Mouse (Mus musculus) neural tube, postnatal 0 days (tissue): ENCODE results near the gene Slc6a5. TPM values are rescaled to one million over a fixed set of nuclear protein-coding genes. Genes with fewer than 3 reads are reported as not detected.

Experiments
- polyA plus RNA-seq: library from polyadenylated mRNA; unstranded; fragments of >200 nt; fragmentation: Nextera tagmentation; extraction: Ambion mirVana; gene quantifications from 2 replicates; pipeline ENCODE4 v1.2.1, GENCODE M21; 2015

Slc6a5 gene
- 18.8 and 21.8 TPM in 2 replicates for polyA plus RNA-seq

DNA sequence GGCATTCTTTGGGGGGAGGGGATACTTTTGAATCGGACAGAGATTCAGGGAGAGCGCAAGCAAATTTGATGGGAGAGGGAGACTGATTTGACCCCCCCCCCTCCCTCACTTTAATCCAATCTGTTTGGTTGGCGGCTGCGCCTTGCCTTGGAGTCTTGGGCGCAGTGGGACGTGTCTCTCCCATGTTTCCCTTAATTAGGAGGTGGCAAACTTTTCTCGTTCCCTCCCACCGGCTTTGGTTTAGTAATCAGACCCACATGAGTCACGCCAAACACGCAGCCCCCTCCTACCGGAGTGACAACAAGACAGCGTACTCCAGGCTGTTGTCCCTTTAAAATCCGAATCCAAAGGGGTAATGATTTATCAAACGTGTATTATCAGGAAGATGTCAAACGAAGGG lies at the start of gene Slc6a5:
TSS of gene Slc6a5 (plus strand) at position 297 of the 400 bp plus-strand sequence.

DNA sequence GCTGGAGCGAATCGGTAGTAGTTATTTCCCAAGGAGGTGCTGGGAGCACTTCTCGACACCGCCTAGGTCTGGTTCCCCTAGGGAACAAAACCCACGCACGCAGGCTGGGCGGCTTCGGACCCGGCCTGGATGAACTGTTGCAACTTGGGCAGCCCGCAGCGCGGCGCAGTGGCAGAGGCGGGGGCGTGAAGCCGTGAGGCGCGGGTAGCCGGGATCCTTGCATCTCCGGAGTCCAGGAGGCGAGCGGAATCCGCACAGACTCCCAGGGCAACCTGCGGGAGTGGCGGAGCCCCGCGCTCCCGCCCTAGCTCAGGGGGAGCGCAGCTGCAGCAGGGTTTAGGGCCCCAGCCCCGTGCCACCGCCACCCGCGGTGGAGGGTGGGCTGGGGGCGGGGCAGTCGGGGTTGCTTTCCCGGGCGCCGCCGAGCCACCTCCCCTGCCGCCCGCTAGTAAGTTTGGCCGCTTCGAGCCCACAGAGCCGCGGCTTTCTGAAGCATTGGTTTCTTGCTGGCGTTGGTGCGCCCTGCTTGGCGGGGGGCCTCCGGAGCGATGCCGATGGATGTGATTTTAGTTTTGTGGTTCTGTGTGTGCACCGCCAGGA lies 65.0 kb downstream of the Slc6a5 start, which contains the start of gene Nell1:
TSS of gene Nell1 (plus strand) at position 24 of the 600 bp plus-strand sequence.

Other genes with a start within 250 kb of the Slc6a5 start
- gene Htatip2, start 151.0 kb upstream of the Slc6a5 start, polyA plus RNA-seq: 8.4 and 9.2 TPM in 2 replicates
- 38.5 and 39.6 TPM in 2 replicates for gene Prmt3, start 131.8 kb upstream of the Slc6a5 start, polyA plus RNA-seq
- 50.6 and 51.0 TPM in 2 replicates for gene Nell1, start 64.7 kb downstream of the Slc6a5 start, polyA plus RNA-seq